Mouse (Mus musculus): ENCODE measurements at regions not wholly inside any gene's neighbourhood (a gene's known extent, or its start where the extent isn't known, plus 50 kb on each side); places are given as distances from the start of the nearest gene placed in this dataset.

DNA sequence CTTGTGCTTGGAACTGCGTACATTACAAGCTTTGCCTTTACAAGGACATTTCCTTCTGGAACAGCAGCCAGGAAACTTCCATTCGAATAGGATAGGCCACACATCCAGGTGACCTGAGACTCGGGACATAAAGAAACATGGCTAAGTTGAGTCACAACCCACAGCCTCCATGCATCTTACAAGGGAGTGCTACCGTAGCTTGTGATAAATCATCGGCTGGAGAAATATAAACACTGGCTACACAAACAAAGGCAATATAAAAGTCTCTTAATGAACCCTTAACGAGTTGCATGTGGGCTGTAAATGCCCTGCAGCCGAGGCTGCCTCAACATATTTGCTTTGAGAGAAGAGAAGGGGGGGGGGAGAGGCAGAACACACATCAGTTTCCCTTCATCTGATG is 250.1 kb upstream of the Ank start:
- TF ChIP-seq CTCF (IDR thresholded peaks at IDR 0.05; ENCODE audit: low read depth, low read length): no peak
- TF ChIP-seq POLR2A (IDR thresholded peaks at IDR 0.05; ENCODE audit: borderline replicate concordance, low read depth, low read length): no peak

All from bone marrow macrophage, adult 2 months (primary cell).